Mouse (Mus musculus) c-Kit-negative CD71-positive TER-119-positive erythroid progenitor cells, embryonic 14.5 days (primary cell): Measurements from ENCODE around the gene Zbed5.
"Not testable (repeated sequence)": the region's sequence is repeated elsewhere in the genome, so short reads cannot be mapped to it uniquely, and the experiment has no call there.

Source experiments
- DNase-seq: peaks from one replicate; pipeline ENCODE4 v3.0.0-alpha.2; 2013; ENCODE audit warnings: low read depth, low spot score

Zbed5 gene

GRCm38 (mm10) chr5:129895198-129896088, at the start of gene Zbed5:
Gene Zbed5 (plus strand): TSS chr5:129895723.
- peak; percentile 81 for DNase-seq

GRCm38 (mm10) chr5:129846752-129847557, 48.6 kb upstream of the Zbed5 start, which contains the start of gene Sumf2:
Gene Sumf2 (plus strand): TSS chr5:129846986.
- DNase-seq = peak; percentile 93

DNA sequence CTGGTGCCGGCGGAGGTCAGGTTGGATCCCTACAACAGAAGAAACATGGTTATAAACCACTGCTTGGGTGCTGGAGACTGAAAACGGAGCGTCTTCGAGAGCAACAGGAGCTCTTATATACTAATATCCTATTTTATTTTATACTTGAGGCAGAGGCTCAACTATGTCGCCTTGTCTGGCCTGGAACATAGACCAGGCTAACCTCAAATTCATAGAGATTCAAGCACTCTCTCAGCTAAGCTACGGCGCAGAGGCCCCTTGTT, 48.0 kb upstream of the Zbed5 start:
- no peak for DNase-seq

GRCm38 (mm10) chr5:129855163-129855562, 40.4 kb upstream of the Zbed5 start:
- DNase-seq = no peak

- DNase-seq = no peak
Measured at GRCm38 (mm10) chr5:129856414-129856813, 39.1 kb upstream of the Zbed5 start.

GRCm38 (mm10) chr5:129862325-129862724, 33.2 kb upstream of the Zbed5 start:
- DNase-seq = no peak

DNA sequence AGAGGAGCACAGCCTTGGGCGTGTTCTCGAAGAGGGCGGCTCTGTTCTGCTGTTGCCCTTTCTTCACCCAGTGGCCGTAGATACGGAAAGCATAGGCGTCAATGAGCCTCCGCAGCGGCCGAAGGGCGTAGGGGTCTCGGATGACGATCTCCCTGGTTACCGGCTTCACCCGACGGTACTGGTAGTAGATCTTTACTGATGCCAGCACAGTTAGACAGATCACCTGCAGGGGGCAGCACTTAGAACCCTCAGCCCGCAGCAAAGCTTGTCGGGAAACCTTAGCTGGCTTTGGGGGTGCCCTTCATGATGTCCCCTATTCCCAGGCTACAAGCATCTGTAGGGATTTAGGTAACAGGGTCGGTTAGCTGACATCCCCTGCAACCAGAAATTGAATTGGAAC, 31.1 kb upstream of the Zbed5 start:
- DNase-seq = no peak

- no peak for DNase-seq
Measured at GRCm38 (mm10) chr5:129865841-129866240, 29.7 kb upstream of the Zbed5 start.

GRCm38 (mm10) chr5:129869238-129869995, 26.1 kb upstream of the Zbed5 start:
- no peak for DNase-seq

DNA sequence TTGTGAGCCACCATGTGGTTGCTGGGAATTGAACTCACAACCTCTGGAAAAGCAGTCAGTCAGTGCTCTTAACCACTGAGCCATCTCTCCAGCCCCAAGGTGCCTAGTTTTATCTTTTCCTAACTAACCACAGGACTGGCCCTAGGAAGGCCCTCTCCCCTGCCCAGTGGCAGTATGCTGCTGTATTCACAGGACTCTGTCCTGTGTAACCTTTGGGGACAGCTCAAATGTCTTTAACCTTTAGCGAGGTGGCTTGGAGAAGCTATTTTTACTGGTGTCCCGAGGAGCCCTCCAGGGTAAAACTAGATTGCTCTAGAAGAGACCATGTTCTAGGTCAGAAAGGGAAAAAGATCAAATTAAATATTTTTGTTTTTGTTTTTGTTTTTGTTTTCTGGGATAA, 24.3 kb upstream of the Zbed5 start:
- no peak for DNase-seq

DNA sequence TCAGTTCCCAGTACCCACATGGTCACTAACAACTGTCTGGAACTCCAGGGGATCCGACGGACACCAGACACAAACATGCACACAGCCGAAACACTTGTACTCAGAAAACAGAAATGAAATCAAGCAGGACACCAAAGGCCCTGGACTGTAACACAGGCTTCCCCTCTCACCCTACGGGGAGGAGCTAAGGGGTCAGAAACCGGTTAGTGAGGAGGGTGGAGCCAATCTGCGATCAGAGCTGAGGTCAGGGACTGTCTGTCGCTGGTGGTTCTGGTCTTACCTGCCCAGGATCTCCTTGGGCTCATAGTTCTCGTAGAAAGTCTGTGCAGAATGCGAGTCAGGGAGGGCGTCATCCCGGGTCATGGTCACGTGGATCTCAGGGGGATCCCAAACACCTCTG, 21.6 kb upstream of the Zbed5 start:
- DNase-seq = no peak

- no peak for DNase-seq
Measured at GRCm38 (mm10) chr5:129875098-129875497, 20.4 kb upstream of the Zbed5 start.

DNA sequence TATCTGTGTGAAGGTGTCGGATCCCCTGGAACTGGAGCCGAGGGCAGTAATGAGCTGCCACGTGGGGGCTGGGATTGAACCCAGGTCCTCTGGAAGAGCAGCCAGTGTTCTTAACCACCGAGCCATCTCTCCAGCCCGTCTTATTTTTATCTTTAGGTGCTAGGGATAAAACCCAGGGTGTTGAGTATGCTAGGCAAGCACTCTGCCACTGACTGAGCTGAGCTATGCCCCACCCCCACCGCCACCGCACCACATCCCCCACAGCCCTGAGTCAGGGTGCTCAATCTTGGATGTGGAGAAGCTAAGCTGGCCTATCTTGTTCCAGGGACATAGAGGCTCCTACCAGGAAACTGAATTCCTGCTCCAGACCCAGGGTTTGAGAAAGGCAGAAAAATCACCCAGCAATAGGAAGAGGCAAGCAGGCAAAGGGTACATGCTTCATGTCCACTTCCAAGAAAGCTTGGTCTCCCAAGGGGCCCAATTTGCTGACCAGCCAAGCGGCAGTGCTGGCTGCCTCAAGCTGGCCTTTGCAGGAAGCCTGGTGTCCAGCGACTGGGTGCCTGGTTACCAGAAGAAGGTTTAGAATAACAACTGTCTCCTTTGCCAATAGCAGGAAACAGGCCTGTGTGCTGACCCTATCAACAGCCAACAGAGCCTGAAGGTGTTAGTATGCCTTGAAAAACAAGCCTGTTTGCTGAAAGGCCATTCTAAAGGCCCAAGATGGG, 17.6 kb upstream of the Zbed5 start:
- DNase-seq = no peak

GRCm38 (mm10) chr5:129878946-129879345, 16.6 kb upstream of the Zbed5 start:
- no peak for DNase-seq

GRCm38 (mm10) chr5:129879888-129880287, 15.6 kb upstream of the Zbed5 start:
- no peak for DNase-seq

DNA sequence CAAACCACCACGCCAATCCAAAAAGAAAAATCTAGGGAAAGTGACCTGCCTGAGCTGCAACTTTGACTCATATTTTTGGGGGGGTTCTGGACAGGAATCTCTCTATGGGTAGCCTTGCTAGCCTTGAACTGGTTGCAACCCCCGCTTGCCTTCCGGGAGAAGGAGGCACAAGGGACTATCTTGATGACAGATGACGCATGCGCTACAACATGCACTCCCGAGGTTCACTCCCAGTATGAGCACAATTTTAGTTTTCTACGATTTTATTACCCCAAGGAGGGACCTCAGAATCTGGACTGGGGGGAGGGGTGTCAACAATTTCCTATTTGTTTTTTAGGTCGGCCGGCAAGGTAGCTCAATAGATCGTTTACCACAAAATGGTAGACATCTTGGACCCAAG, 9.3 kb upstream of the Zbed5 start:
- DNase-seq = peak; percentile 44

GRCm38 (mm10) chr5:129886911-129887636, 8.4 kb upstream of the Zbed5 start, which contains the start of gene Chchd2:
Gene Chchd2 (minus strand): TSS chr5:129887470.
- DNase-seq = peak; percentile 95

DNA sequence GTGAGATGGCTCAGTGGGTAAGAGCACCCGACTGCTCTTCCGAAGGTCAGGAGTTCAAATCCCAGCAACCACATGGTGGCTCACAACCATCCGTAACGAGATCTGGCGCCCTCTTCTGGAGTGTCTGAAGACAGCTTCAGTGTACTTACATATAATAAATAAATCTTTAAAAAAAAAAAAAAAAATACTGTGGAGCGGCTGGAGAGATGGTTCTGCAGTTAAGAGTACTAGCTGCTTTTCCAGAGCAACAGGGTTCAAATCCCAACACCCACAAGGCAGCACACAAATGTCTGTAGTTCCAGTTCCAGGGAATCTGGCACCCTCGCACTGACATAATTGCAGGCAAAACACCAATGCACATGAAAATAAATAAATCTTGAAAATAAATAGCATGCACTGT, 5.1 kb upstream of the Zbed5 start:
- not testable (repeated sequence) for DNase-seq

DNA sequence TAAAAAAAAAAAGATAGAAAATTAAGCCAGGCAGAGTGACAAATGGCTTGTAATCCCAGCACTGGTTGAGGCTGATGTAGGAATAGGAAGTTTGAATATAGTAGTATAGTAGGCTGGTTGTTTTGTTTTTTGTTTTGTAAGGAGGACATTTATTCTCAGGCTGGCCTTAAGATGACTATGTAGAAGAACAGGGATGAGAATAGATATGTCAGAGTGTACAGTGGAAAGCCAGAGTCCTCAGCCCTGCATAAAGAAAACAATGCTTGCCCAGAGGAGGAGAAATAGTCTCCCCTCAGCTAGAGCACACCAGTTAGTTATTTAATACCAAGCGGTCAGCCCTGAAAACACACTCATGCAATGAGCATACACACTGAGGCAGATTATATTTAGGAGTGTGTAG, 2.9 kb downstream of the Zbed5 start, which contains the start of gene Phkg1:
Gene Phkg1, minus strand, starts transcription at position 101 of the 400 bp plus-strand sequence.
- DNase-seq = no peak

DNA sequence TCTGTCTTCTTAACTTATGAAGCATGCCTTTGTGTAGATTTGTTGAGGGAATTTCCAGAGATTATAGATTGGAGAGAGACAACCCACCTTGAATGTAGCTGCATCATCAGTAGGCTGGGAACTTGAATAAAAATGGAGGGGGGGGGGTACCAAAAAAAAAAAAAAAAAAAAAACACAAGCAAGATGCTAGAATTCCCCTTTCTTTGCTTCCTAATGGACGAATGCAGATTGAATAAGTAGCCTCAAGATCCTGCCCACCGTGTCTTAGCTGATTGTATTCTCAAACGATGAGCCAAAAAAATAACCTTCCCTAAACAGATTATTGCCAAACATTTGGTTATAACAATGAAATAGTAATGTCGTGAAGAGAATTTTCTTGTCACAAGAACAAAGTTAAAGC, 12.3 kb downstream of the Zbed5 start:
- no peak for DNase-seq
